Comparison of ENCODE assay signal across 26 mouse cellular contexts in genomic region chr12:12334486-12334885, GRCm38 (mm10).
DNase-seq lines count a peak whose midpoint lies in the region; ATAC-seq and TF ChIP-seq lines count a peak whose summit lies in the region.
"Had no signal": no experiment of that assay in that cellular context is flagged by ENCODE, and none has a peak within 500 bp of the region (broad histone marks: within the 10 kb centered on the region; RNA-seq: fewer than 3 reads in every experiment).

No protein-coding gene starts in this region.

- H3K9me3 ChIP-seq in midbrain, embryonic 11.5 days (ENCODE audit: control insufficient read depth, low read length) = no peaks in the 10 kb centered on the region
- no peaks in the 10 kb centered on the region for H3K9me3 ChIP-seq in midbrain, embryonic 16.5 days (replicated peaks; ENCODE audit: control insufficient read depth, low read length, poor library complexity, severe bottlenecking)
- H3K9me3 ChIP-seq: embryonic facial prominence, embryonic 12.5 days; heart, embryonic 13.5 days; limb, embryonic 12.5 days; liver, embryonic 15.5 days; neural tube, embryonic 12.5 days had no signal

- DNase-seq in frontal cortex, postnatal 10 days (ENCODE audit: low spot score in 2 of 2) = no peak
- DNase-seq in kidney, adult 2 months = peak; percentile 28
- no peak for DNase-seq in kidney, adult 9 months
- peak; percentile 56 for DNase-seq in midbrain, embryonic 11.5 days (ENCODE audit: low spot score, missing footprints)
- no peak for DNase-seq in thymus, postnatal 25 days
- DNase-seq: adrenal gland, postnatal 14 days; cerebellum, adult 11-12 months; cerebellum, adult 9-11 months; embryo, embryonic 11 days; heart, postnatal 10 days; kidney, adult 18-20 months; right cerebral cortex, adult 18-20 months; spleen, adult 18-20 months; thymus, postnatal 14 days had no signal

- H3K36me3 ChIP-seq in kidney, adult 2 months (ENCODE audit: control insufficient read depth, insufficient read depth, low read length) = no peaks in the 10 kb centered on the region
- H3K36me3 ChIP-seq in midbrain, embryonic 11.5 days (ENCODE audit: control insufficient read depth, insufficient read depth, low read length) = no peaks in the 10 kb centered on the region
- no peaks in the 10 kb centered on the region for H3K36me3 ChIP-seq in midbrain, embryonic 16.5 days (ENCODE audit: control insufficient read depth, insufficient read depth, low read length)
- H3K36me3 ChIP-seq: embryonic facial prominence, embryonic 12.5 days; limb, embryonic 12.5 days; liver, embryonic 15.5 days; neural tube, embryonic 12.5 days had no signal

- no peak overlapping the region for H3K27ac ChIP-seq in kidney, adult 2 months (ENCODE audit: insufficient read depth, low read depth, low read length)
- no peak overlapping the region for H3K27ac ChIP-seq in midbrain, embryonic 11.5 days (ENCODE audit: low read depth, low read length)
- H3K27ac ChIP-seq in midbrain, embryonic 16.5 days (ENCODE audit: low read length) = no peak overlapping the region
- H3K27ac ChIP-seq: embryonic facial prominence, embryonic 12.5 days; heart, embryonic 13.5 days; kidney, postnatal 0 days; left cerebral cortex, adult 2 months; limb, embryonic 12.5 days; liver, embryonic 15.5 days; neural tube, embryonic 12.5 days had no signal

- no peak for TF ChIP-seq POLR2A in kidney, adult 2 months (IDR thresholded peaks at IDR 0.05; ENCODE audit: low read depth, low read length)

- H3K4me1 ChIP-seq in kidney, adult 2 months (ENCODE audit: control insufficient read depth, insufficient read depth, low read length) = no peaks in the 10 kb centered on the region
- no peaks in the 10 kb centered on the region for H3K4me1 ChIP-seq in midbrain, embryonic 11.5 days (ENCODE audit: control insufficient read depth, insufficient read depth, low read length)
- H3K4me1 ChIP-seq in midbrain, embryonic 16.5 days (ENCODE audit: control insufficient read depth, insufficient read depth, low read length) = no peaks in the 10 kb centered on the region
- H3K4me1 ChIP-seq: embryonic facial prominence, embryonic 12.5 days; limb, embryonic 12.5 days; liver, embryonic 15.5 days; neural tube, embryonic 12.5 days had no signal

- H3K27me3 ChIP-seq in kidney, adult 2 months (replicated peaks; ENCODE audit: control insufficient read depth, insufficient read depth, low read length) = no peaks in the 10 kb centered on the region
- no peaks in the 10 kb centered on the region for H3K27me3 ChIP-seq in midbrain, embryonic 11.5 days (ENCODE audit: control insufficient read depth, insufficient read depth, low read length)
- no peaks in the 10 kb centered on the region for H3K27me3 ChIP-seq in midbrain, embryonic 16.5 days (ENCODE audit: control insufficient read depth, insufficient read depth, low read depth, low read length)
- H3K27me3 ChIP-seq: embryonic facial prominence, embryonic 12.5 days; heart, embryonic 13.5 days; limb, embryonic 12.5 days; liver, embryonic 15.5 days; neural tube, embryonic 12.5 days had no signal

- H3K4me3 ChIP-seq in kidney, adult 2 months (ENCODE audit: insufficient read depth, low read depth, low read length) = no peak overlapping the region
- no peak overlapping the region for H3K4me3 ChIP-seq in midbrain, embryonic 11.5 days (ENCODE audit: low read depth, low read length)
- H3K4me3 ChIP-seq in midbrain, embryonic 16.5 days (ENCODE audit: low read depth, low read length) = no peak overlapping the region
- H3K4me3 ChIP-seq: embryonic facial prominence, embryonic 12.5 days; heart, embryonic 13.5 days; left cerebral cortex, adult 2 months; limb, embryonic 12.5 days; liver, embryonic 15.5 days; myocyte; neural tube, embryonic 12.5 days had no signal

- no peak for TF ChIP-seq CTCF in kidney, adult 2 months (conservative IDR thresholded peaks at IDR 0.05; ENCODE audit: insufficient read depth, insufficient read length, low read depth, low read length)

- no peak overlapping the region for H3K9ac ChIP-seq in midbrain, embryonic 11.5 days (ENCODE audit: low read length)
- no peak overlapping the region for H3K9ac ChIP-seq in midbrain, embryonic 16.5 days (ENCODE audit: low read depth, low read length)
- H3K9ac ChIP-seq: embryonic facial prominence, embryonic 12.5 days; heart, embryonic 13.5 days; limb, embryonic 12.5 days; liver, embryonic 15.5 days; neural tube, embryonic 12.5 days had no signal

- 83% methylated on average over 5 of the region's 5 CpGs for WGBS in kidney, adult 2 months
- WGBS in midbrain, embryonic 11.5 days = 92% methylated on average over 5 of the region's 5 CpGs
- WGBS in midbrain, embryonic 16.5 days = 90% methylated on average over 5 of the region's 5 CpGs

- ATAC-seq in frontal cortex, adult (ENCODE audit: low TSS enrichment) = 0 out of 2 replicates have a peak, but pooled peaks have one; percentile 15
- no peak for ATAC-seq in midbrain, embryonic 11.5 days (ENCODE audit: low FRiP score)
- ATAC-seq in midbrain, embryonic 16.5 days = no peak
- no peak for ATAC-seq in CD4-positive, CD25-positive, alpha-beta regulatory T cell, adult 4 months
- ATAC-seq: hindbrain, embryonic 16.5 days had no signal

- H3K4me2 ChIP-seq in midbrain, embryonic 11.5 days = no peak overlapping the region
- H3K4me2 ChIP-seq in midbrain, embryonic 16.5 days (ENCODE audit: low read length) = no peak overlapping the region
- H3K4me2 ChIP-seq: embryonic facial prominence, embryonic 12.5 days; heart, embryonic 13.5 days; limb, embryonic 12.5 days; liver, embryonic 15.5 days; neural tube, embryonic 12.5 days had no signal

Comparison
In these comparisons a context has a peak if more than half of its experiments do, and no peak if none do; other contexts are left out.
1. DNase-seq: peak in kidney, adult 2 months (single experiment) and midbrain, embryonic 11.5 days (single experiment); none in frontal cortex, postnatal 10 days (0 of 2), kidney, adult 9 months (single experiment) and thymus, postnatal 25 days (single experiment).